Mouse (Mus musculus): ENCODE measurements around the gene Slfn9.
"Not testable (repeated sequence)": the region's sequence is repeated elsewhere in the genome, so short reads cannot be mapped to it uniquely, and the experiment has no call there.

Slfn9 gene

GRCm38 (mm10) chr11:82991469-82992166, at the start of gene Slfn9:
Gene Slfn9, minus strand, starts transcription at chr11:82991830.
- no peak for DNase-seq (ENCODE audit: low read depth, low spot score)

GRCm38 (mm10) chr11:83041000-83041399, 49.4 kb upstream of the Slfn9 start:
- no peak for DNase-seq (ENCODE audit: low read depth, low spot score)

DNA sequence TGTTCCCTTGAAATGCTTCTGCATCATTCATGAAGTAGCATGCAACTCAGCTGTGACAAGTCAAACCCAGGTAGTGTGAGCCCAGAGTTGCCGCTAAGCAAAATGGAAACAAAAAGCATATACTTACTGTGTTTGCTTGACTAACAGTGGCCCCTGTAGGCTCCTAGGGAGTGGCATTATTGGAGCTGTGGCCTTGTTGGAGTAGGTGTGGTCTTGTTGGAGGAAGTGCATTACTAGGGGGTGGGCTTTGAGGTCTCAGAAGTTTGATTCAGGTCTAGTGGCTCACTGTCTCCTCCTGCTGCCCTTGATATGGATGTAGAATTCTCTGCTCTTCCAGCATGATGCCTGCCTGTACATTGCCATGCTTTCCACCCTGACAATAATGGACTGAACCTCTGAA, 48.7 kb upstream of the Slfn9 start:
- no peak for DNase-seq (ENCODE audit: low read depth, low spot score)

- DNase-seq (ENCODE audit: low read depth, low spot score), result no peak
Observed at GRCm38 (mm10) chr11:83039796-83040195, 48.2 kb upstream of the Slfn9 start.

DNA sequence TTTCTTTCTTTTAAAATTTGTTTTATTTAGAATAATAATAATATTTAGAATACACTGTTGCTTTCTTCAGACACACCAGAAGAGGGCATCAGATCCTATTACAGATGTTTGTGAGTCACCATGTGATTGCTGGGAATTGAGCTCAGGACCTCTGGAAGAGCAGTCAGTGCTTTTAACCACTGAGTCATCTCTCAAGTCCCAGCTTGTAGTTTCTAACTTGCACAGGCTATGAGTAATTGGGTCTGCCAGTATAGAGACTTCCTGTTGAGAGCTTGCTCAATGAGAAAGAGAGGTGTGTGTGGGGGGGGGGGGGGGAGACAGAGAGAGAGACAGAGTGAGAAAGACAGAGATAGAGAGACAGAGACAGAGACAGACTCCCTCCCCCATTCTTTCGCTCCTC, 47.5 kb upstream of the Slfn9 start:
- DNase-seq (ENCODE audit: low read depth, low spot score), result no peak

DNA sequence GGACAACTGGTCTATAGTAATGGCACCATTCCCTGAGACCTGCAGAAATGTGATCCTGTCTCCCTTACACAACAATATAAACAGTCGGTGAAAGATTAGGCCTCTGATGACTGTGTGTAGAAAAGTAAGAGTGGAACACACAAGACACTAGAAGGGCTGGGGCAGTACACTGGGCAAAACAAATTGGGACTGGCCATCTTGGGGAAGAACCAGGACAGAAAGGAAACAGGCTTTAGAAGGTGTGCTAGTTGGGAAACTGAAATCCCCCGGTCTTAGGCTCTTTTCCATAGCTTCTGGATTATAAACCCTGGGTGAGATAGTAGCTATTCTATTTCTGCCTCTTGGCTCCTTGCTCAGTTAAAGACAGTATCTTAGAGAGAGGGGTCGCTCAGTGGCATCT, 47.1 kb upstream of the Slfn9 start:
- DNase-seq (ENCODE audit: low read depth, low spot score), result not testable (repeated sequence)

DNA sequence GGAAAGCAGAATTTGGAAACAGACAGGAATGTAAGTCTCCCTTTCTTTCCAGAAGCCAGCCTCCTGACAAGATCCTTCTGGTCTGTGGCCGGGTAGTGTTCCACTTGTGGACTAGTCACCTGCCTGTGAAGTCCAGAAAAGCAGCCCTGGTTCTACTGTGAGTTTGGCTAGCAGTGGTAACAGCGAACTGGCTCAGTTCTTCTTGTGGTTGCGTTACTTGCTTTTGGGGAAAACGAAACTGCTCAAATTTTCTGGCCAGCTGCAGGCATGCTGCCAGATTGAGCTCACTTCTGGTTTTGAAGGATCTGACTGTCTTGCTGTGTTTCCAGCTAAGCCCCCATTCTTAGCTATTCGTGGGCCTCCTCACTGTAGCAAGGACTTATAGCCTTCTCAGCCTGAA, 29.0 kb upstream of the Slfn9 start, which contains the start of gene Slfn8:
TSS of gene Slfn8 (minus strand) at position 190 of the 400 bp plus-strand sequence.
- no peak for DNase-seq (ENCODE audit: low read depth, low spot score)

- DNase-seq (ENCODE audit: low read depth, low spot score), result not testable (repeated sequence)
Observed at GRCm38 (mm10) chr11:83019561-83020519, 28.2 kb upstream of the Slfn9 start.

- DNase-seq (ENCODE audit: low read depth, low spot score), result no peak
Observed at GRCm38 (mm10) chr11:83016093-83016492, 24.5 kb upstream of the Slfn9 start.

DNA sequence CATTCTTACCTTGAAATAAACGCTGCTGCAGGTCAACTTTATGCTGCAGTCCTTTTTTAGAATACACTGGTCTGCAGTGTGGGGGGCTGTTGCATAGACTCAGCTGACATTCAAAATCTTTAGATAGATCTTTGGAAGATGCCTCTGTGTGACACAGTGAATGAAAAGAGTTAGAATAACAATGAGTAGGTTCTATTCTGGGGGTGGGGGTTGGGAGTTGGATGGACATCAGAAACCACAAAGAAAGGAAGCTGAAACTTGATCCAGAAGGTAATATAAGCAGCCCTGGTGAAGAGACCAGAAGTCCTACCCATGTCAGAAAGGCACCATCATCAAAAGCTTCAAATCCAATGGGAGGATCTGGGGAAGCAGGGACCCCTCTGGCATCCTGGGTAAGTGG, 21.7 kb upstream of the Slfn9 start:
- DNase-seq (ENCODE audit: low read depth, low spot score), result no peak

- not testable (repeated sequence) for DNase-seq (ENCODE audit: low read depth, low spot score)
Observed at GRCm38 (mm10) chr11:82990612-82991385, 831 bp downstream of the Slfn9 start.

DNA sequence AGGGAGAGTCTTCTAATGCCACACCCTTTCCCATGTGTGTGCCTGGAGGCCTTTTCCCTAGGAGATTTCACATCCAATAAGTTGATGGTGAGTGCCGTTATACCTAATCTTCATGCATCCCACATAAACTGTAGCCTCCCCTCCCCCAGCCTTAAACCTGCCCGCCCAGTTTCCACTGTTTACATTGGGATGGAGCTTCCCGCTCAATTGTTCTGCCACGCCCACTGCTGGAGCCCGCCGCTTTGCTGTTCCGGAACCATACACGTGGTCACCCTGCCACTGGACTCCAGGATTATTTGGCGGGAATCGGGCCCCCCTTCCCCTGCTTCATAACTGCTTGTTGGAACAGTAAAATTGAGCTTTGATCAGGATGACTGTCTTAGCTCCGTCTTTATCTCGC, 2.3 kb downstream of the Slfn9 start:
- no peak for DNase-seq (ENCODE audit: low read depth, low spot score)

DNA sequence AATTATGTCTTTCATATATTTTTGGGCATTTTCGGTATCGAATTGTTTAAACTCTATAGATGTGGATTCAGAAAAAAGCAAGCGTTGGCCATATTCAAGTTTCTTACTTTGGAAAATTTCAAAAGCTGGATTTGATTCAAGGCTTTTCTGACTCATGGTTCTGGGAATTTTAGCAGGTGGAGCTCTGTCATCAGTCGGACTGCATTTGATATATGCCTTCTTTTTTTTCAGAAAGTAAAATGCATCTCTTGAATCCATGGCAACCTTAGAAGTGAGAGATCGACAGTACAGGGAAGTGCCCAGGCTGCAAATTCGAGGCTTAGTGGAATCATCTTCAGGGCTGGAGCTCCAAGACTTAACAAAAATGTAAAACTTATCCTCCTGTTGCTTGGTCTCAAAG, 4.0 kb downstream of the Slfn9 start:
- DNase-seq (ENCODE audit: low read depth, low spot score), result no peak

DNA sequence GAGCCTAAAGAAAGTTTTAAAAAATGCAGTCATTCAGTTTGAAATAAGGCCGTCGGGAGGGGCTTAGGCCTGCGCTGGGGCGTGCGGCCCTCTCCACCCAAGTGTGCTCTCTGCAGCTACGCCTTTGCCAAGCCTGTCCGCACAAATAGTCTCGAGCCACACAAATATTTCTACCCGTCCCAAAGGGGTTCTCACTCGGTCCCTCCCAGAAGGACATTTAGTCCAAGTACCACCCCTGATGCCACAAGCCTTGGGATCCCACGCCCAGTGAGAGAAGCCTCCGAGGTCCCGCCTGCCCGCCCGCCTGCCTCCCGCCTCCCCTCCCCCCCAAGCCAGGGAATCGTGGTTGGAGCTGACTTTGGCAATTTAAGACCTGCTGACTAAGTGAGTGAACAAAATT, 8.4 kb downstream of the Slfn9 start:
- DNase-seq (ENCODE audit: low read depth, low spot score), result no peak

- not testable (repeated sequence) for DNase-seq (ENCODE audit: low read depth, low spot score)
Observed at GRCm38 (mm10) chr11:82982409-82982808, 9.2 kb downstream of the Slfn9 start.

DNA sequence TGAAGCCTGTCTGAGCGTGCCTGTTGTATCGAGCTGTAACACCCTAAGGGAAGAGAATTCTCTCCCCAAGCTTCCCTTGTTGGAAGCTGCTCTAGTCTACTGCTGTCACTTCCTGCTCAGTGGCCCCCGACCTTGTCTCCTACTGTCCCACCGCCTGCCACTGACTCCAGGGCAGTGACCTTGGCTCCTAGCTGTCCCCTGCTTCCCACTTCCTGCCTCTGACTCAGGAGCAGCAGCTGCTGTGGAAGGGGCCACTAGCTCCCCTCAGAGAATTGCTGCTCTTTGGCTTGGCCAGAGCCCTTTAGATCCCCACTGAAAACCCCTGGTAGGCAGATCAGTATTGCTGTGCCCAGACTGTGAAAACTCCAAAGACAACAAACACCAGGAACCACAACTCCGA, 17.7 kb downstream of the Slfn9 start:
- no peak for DNase-seq (ENCODE audit: low read depth, low spot score)

- DNase-seq (ENCODE audit: low read depth, low spot score), result no peak
Observed at GRCm38 (mm10) chr11:82971590-82971974, 20.0 kb downstream of the Slfn9 start.

- DNase-seq (ENCODE audit: low read depth, low spot score), result no peak
Observed at GRCm38 (mm10) chr11:82970712-82971589, 20.7 kb downstream of the Slfn9 start.

- DNase-seq (ENCODE audit: low read depth, low spot score), result no peak
Observed at GRCm38 (mm10) chr11:82962215-82962614, 29.4 kb downstream of the Slfn9 start.

DNA sequence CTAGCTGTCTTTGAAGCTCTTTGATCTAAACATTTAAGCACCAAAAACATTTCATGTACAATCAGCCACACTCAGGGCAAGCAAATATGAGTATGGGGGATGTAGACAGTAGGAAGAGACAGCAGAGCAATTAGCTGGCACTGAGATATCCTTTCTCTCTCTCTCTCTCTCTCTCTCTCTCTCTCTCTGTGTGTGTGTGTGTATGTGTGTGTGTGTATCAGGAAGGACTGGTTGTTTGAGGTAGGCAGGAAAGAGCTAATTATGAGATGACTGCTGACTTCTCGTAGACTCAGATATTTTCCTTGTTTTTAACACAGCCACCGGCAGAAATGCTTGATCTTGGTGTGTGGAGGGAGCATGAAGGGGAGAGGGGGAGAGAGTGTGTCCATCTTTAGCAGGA, 29.9 kb downstream of the Slfn9 start:
- no peak for DNase-seq (ENCODE audit: low read depth, low spot score)

DNA sequence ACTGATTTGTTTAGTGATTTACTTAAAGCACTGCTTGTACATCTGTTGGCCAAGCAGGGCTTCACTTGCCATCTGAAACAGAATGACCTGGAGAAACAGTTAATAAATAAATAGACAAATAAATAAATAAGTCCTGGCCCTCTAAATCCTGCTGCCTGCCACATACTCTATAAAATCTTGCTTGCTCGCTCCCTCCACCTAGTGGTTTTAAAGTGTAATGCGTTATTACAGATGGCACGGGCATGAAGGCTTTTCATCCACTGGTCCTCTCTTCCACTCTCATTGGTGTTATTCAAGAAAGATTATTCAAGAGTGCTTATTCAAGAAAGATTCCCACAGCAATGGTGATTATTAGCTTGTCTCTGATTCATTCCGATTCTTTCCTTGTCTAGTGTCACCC, 32.0 kb downstream of the Slfn9 start:
- DNase-seq (ENCODE audit: low read depth, low spot score), result no peak
